Mouse (Mus musculus): ENCODE data around the gene Mgll. TPM values are rescaled to one million over a fixed set of nuclear protein-coding genes. Genes with fewer than 3 reads are reported as not detected.
A peak's percentile ranks its signal among the peaks of the same experiment; 100 is the strongest.

Mgll gene
- total and polyA plus RNA-seq, 3 experiments = 88.7 to 146 (median 102) TPM

- intact Hi-C loops (cut with DNase I) = loop anchor here (2.0 to 5.0 kb wide), 2 partner anchors 49 to 83 kb away; no protein-coding TSS in a partner anchor
- WGBS = 76% methylated on average over 3 of the region's 3 CpGs
- TF ChIP-seq POLR2A (IDR thresholded peaks at IDR 0.05; ENCODE audit: insufficient read depth, low read depth, low read length) (no peak), CTCF (IDR thresholded peaks at IDR 0.05) (no peak), EP300 (IDR thresholded peaks at IDR 0.05; ENCODE audit: insufficient read depth, low read depth, low read length) (no peak)
- Histone ChIP-seq H3K36me3 (ENCODE audit: control insufficient read depth, insufficient read depth, low read length) (peaks cover 3% of the 10 kb centered on the region), H3K79me2 (replicated peaks; ENCODE audit: control insufficient read depth, insufficient read depth, low read length) (no peaks in the 10 kb centered on the region), H3K27me3 (ENCODE audit: control insufficient read depth, insufficient read depth, low read length) (no peaks in the 10 kb centered on the region), H3K9ac (ENCODE audit: low read depth, low read length) (no peak overlapping the region), H3K27ac (peak overlapping the region; percentile 63), H3K4me3 (no peak overlapping the region), H3K4me1 (ENCODE audit: control insufficient read depth, insufficient read depth, low read length) (peaks cover 23% of the 10 kb centered on the region)
- no peak for DNase-seq
Measured at GRCm38 (mm10) chr6:88810291-88810690, 86.1 kb downstream of the Mgll start.

DNA sequence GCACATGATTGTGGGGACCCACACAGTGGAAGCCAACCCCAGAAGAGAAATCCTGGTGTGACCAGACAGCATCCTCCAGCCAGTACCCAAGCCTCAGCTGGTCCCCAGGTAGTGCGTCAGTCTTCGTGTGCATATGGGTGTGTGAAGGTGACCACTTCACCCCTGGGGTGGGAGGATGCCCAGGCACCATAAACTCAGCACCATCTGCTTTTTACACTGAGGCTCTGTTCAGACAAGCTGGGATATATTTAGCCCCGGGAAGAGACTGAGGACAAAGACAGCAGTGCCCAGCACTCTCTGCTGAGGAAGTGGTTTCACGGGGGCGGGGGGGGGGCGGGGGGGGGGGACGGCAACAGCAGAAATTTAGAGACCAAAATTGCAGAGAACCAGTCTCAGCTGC lies 87.2 kb downstream of the Mgll start:
- H3K4me1 ChIP-seq (ENCODE audit: control insufficient read depth, insufficient read depth, low read length) = peaks cover 26% of the 10 kb centered on the region
- intact Hi-C loops (cut with DNase I) = loop anchor here (2.0 to 5.0 kb wide), 2 partner anchors 51 to 84 kb away; no protein-coding TSS in a partner anchor
- H3K4me3 ChIP-seq = no peak overlapping the region
- no peak for TF ChIP-seq CTCF (IDR thresholded peaks at IDR 0.05)
- TF ChIP-seq EP300 (IDR thresholded peaks at IDR 0.05; ENCODE audit: insufficient read depth, low read depth, low read length) = no peak
- no peak for TF ChIP-seq POLR2A (IDR thresholded peaks at IDR 0.05; ENCODE audit: insufficient read depth, low read depth, low read length)
- H3K27me3 ChIP-seq (ENCODE audit: control insufficient read depth, insufficient read depth, low read length) = no peaks in the 10 kb centered on the region
- no peak for DNase-seq
- H3K27ac ChIP-seq = peak overlapping the region; percentile 75
- H3K79me2 ChIP-seq (replicated peaks; ENCODE audit: control insufficient read depth, insufficient read depth, low read length) = no peaks in the 10 kb centered on the region
- H3K9ac ChIP-seq (ENCODE audit: low read depth, low read length) = 0 out of 2 replicates have a peak overlapping the region, but pooled peaks have one; percentile 3
- WGBS = 17% methylated on average over 7 of the region's 7 CpGs
- H3K36me3 ChIP-seq (ENCODE audit: control insufficient read depth, insufficient read depth, low read length) = peaks cover 3% of the 10 kb centered on the region

- 43% methylated on average over 7 of the region's 7 CpGs for WGBS
- peaks cover 26% of the 10 kb centered on the region for H3K4me1 ChIP-seq (ENCODE audit: control insufficient read depth, insufficient read depth, low read length)
- peak overlapping the region; percentile 75 for H3K27ac ChIP-seq
- peak in 1 of 2 experiments; percentile 49 for DNase-seq
- H3K9ac ChIP-seq (ENCODE audit: low read depth, low read length) = no peak overlapping the region
- intact Hi-C loops (cut with DNase I) = loop anchor here (2.0 to 5.0 kb wide), 2 partner anchors 51 to 85 kb away; no protein-coding TSS in a partner anchor
- H3K36me3 ChIP-seq (ENCODE audit: control insufficient read depth, insufficient read depth, low read length) = peaks cover 3% of the 10 kb centered on the region
- no peak overlapping the region for H3K4me3 ChIP-seq
- no peaks in the 10 kb centered on the region for H3K27me3 ChIP-seq (ENCODE audit: control insufficient read depth, insufficient read depth, low read length)
- no peaks in the 10 kb centered on the region for H3K79me2 ChIP-seq (replicated peaks; ENCODE audit: control insufficient read depth, insufficient read depth, low read length)
- TF ChIP-seq EP300 (IDR thresholded peaks at IDR 0.05; ENCODE audit: insufficient read depth, low read depth, low read length) = 0 out of 2 replicates have a peak, but pooled peaks have one; percentile 17
- no peak for TF ChIP-seq POLR2A (IDR thresholded peaks at IDR 0.05; ENCODE audit: insufficient read depth, low read depth, low read length)
Measured at GRCm38 (mm10) chr6:88811880-88812400, 87.7 kb downstream of the Mgll start.

DNA sequence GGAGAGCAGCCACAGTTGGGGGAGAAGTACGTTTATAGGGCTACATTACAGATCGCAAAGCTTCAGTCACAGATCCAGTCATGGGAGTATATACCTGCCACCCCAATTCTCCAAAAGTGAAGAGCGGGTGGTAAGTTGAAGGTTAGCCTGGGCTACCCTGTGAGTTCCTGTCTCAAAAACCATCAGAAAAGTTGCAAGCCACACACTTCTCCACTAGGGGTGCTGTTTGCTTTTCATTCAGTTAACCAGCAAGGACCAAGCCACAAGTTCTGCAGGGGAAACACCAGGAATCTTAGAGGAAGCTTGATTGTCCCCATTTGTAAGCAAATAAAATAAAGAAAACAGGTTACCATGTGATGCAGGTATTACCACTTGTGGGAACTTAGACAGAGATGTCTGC lies 88.7 kb downstream of the Mgll start:
- TF ChIP-seq POLR2A (IDR thresholded peaks at IDR 0.05; ENCODE audit: insufficient read depth, low read depth, low read length) (no peak), CTCF (IDR thresholded peaks at IDR 0.05) (peak; percentile 87)
- Histone ChIP-seq H3K27me3 (ENCODE audit: control insufficient read depth, insufficient read depth, low read length) (no peaks in the 10 kb centered on the region), H3K4me3 (no peak overlapping the region), H3K36me3 (ENCODE audit: control insufficient read depth, insufficient read depth, low read length) (peaks cover 3% of the 10 kb centered on the region), H3K79me2 (replicated peaks; ENCODE audit: control insufficient read depth, insufficient read depth, low read length) (no peaks in the 10 kb centered on the region), H3K4me1 (ENCODE audit: control insufficient read depth, insufficient read depth, low read length) (peaks cover 23% of the 10 kb centered on the region), H3K27ac (peak overlapping the region; percentile 75), H3K9ac (ENCODE audit: low read depth, low read length) (no peak overlapping the region)
- peak; percentile 41 to 44 for DNase-seq
- 81% methylated on average over 3 of the region's 3 CpGs for WGBS
- intact Hi-C loops (cut with DNase I) = loop anchor here (5.0 kb wide), 1 partner anchor 86 kb away; no protein-coding TSS in a partner anchor

DNA sequence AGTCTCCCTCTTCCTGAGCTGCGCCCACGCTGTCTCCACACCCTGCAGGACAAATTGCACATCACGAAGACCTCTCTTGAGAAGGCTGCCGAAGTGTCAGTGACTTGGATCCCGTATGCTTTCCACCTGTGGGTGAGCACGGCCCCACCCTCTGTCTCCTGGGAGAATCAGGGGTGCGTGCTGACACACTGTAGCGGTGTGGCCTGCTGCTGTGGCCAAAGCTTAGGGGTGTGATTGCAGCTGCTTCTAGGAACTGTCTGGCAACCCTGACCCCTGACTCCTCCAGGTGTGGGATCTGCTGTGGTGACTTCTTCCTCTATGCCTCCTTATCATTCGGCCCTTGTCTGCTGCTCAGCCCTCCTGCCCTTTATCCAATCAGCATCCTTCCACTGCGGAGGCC lies 89.6 kb downstream of the Mgll start:
- Histone ChIP-seq H3K27me3 (ENCODE audit: control insufficient read depth, insufficient read depth, low read length) (no peaks in the 10 kb centered on the region), H3K9ac (ENCODE audit: low read depth, low read length) (no peak overlapping the region), H3K27ac (no peak overlapping the region), H3K79me2 (replicated peaks; ENCODE audit: control insufficient read depth, insufficient read depth, low read length) (no peaks in the 10 kb centered on the region), H3K4me3 (no peak overlapping the region), H3K4me1 (ENCODE audit: control insufficient read depth, insufficient read depth, low read length) (peaks cover 21% of the 10 kb centered on the region), H3K36me3 (ENCODE audit: control insufficient read depth, insufficient read depth, low read length) (peaks cover under 1% of the 10 kb centered on the region)
- TF ChIP-seq EP300 (IDR thresholded peaks at IDR 0.05; ENCODE audit: insufficient read depth, low read depth, low read length) (no peak), CTCF (IDR thresholded peaks at IDR 0.05) (no peak), POLR2A (IDR thresholded peaks at IDR 0.05; ENCODE audit: insufficient read depth, low read depth, low read length) (no peak)
- intact Hi-C loops (cut with DNase I) = loop anchor here (5.0 kb wide), 1 partner anchor 87 kb away; no protein-coding TSS in a partner anchor
- 74% methylated on average over 10 of the region's 10 CpGs for WGBS
- no peak for DNase-seq

GRCm38 (mm10) chr6:88815036-88815435 lies 90.8 kb downstream of the Mgll start:
- Histone ChIP-seq H3K27ac (no peak overlapping the region), H3K9ac (ENCODE audit: low read depth, low read length) (no peak overlapping the region), H3K4me1 (ENCODE audit: control insufficient read depth, insufficient read depth, low read length) (peaks cover 18% of the 10 kb centered on the region), H3K4me3 (no peak overlapping the region), H3K36me3 (ENCODE audit: control insufficient read depth, insufficient read depth, low read length) (no peaks in the 10 kb centered on the region; the same call in 1 of the 2 replicates), H3K27me3 (ENCODE audit: control insufficient read depth, insufficient read depth, low read length) (no peaks in the 10 kb centered on the region), H3K79me2 (replicated peaks; ENCODE audit: control insufficient read depth, insufficient read depth, low read length) (no peaks in the 10 kb centered on the region)
- TF ChIP-seq CTCF (IDR thresholded peaks at IDR 0.05) (no peak), POLR2A (IDR thresholded peaks at IDR 0.05; ENCODE audit: insufficient read depth, low read depth, low read length) (no peak), EP300 (IDR thresholded peaks at IDR 0.05; ENCODE audit: insufficient read depth, low read depth, low read length) (no peak)
- DNase-seq = no peak
- WGBS = 76% methylated on average over 3 of the region's 3 CpGs
- intact Hi-C loops (cut with DNase I) = no loop called here
